Mouse (Mus musculus): ENCODE measurements at regions not wholly inside any gene's neighbourhood (a gene's known extent, or its start where the extent isn't known, plus 50 kb on each side); places are given as distances from the start of the nearest gene placed in this dataset.

GRCm38 (mm10) chr15:57574080-57574618, 96.7 kb upstream of the Slc22a22 start:
- TF ChIP-seq CTCF (IDR thresholded peaks at IDR 0.05; ENCODE audit: extremely low read depth, insufficient read depth, insufficient read length, insufficient replicate concordance) = no peak
- TF ChIP-seq POLR2A (IDR thresholded peaks at IDR 0.05; ENCODE audit: low read depth, low read length) = no peak
